Mouse (Mus musculus) regulatory T cell (primary cell): ENCODE results near the gene Trappc3.

Source experiments
- in situ Hi-C: fragments of 300-600 bp; cut with MboI, MseI; formaldehyde crosslinking; loops from one replicate; pipeline ENCODE4 v1.15.1; 2025; ENCODE audit warnings: high pct_unique_total_duplicates

Gene Trappc3

DNA sequence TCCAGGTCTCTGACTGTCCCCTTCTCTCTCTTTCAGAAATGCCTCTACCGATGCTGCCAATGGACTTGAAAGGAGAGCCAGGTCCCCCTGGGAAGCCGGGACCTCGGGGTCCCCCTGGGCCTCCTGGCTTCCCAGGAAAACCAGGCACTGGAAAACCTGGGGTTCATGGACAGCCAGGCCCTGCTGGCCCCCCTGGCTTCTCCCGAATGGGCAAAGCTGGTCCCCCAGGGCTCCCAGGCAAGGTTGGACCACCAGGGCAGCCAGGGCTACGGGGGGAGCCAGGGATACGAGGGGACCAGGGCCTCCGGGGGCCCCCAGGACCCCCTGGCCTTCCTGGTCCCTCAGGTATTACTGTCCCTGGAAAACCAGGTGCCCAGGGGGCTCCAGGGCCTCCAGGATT, 48.2 kb downstream of the Trappc3 start:
- in situ Hi-C loops: no loop called here

DNA sequence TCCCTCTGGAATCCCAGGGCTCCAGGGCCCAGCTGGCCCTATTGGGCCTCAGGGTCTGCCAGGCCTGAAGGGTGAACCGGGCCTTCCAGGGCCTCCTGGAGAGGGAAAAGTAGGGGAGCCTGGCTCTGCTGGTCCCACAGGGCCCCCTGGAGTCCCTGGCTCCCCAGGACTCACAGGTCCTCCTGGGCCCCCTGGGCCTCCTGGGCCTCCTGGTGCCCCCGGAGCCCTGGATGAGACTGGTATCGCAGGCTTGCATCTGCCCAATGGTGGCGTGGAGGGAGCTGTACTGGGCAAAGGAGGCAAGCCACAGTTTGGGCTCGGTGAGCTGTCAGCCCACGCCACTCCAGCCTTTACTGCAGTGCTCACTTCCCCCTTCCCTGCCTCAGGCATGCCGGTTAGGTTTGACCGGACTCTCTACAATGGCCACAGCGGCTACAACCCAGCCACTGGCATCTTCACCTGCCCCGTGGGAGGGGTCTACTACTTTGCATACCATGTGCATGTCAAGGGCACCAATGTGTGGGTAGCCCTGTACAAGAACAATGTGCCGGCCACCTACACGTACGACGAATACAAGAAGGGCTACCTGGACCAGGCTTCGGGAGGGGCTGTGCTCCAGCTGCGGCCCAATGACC, 49.6 kb downstream of the Trappc3 start:
- in situ Hi-C loops: no loop called here

DNA sequence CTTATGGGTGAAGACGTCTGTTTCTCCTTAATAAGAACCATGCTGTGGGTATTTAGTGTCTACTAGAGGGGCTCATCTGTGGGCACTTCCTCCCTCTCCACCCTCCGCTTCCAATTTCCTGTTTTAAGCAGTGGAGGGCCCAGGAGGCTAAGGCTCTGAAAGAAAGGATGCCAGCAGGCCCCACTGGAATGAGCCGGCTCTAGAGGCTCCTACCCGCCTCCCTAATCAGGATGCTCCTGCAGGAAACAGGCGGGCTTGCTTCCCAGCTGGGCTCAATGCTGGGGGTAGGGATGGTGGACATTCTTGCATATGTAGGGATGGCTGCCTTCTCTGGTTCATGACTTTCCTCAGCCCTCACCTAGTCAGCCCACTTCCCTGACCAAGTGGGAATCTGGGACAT, 51.1 kb downstream of the Trappc3 start:
- in situ Hi-C loops: no loop called here

DNA sequence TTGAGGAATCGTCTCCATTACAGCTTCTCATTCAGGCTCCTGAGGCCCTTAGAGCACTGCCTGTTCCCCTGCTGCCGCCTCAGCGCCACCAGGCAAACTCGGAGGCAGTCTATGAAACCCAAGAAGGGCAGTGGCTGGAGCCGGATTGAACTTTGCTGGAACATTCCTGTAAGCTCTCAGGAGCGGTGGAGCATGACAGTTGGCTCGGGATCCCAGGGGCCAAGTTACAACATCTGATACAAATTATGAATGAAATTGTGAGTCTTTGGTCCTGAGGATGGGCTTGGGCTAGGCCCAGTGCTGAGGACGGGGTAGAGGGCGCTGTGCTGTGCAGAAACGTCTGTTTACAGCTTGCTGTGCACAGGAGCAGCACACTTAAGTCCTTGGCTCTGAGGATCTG, 52.3 kb downstream of the Trappc3 start:
- in situ Hi-C loops: no loop called here

- in situ Hi-C loops: no loop called here
Observed at GRCm38 (mm10) chr4:126315931-126316330, 53.8 kb downstream of the Trappc3 start.

GRCm38 (mm10) chr4:126316443-126317040, 54.4 kb downstream of the Trappc3 start:
- in situ Hi-C loops: no loop called here

DNA sequence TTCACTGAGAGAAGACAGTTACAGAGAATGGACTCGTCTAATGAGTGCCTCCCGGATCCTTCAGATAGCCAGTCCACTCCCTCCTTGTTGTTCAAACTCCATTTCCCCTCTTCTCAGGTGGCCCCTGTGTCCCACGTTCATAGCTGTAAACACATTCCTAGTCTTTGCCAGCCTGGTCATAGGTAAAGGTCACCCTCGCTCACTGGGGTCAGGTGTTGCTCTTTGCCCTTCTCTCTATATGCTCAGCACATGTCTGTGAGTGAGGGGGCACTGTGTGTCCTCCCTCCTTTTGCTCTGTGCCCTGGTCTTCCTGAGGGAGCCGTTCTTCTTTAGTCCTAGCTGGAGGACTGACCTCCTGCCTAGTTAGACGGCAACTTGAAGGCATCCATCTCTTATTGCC, 57.7 kb downstream of the Trappc3 start:
- in situ Hi-C loops: no loop called here

- in situ Hi-C loops: no loop called here
Observed at GRCm38 (mm10) chr4:126321111-126321853, 59.2 kb downstream of the Trappc3 start, which contains the start of gene Adprhl2. Gene Adprhl2, minus strand, starts transcription at chr4:126321703.

GRCm38 (mm10) chr4:126321854-126322511, 59.9 kb downstream of the Trappc3 start:
- in situ Hi-C loops: no loop called here

DNA sequence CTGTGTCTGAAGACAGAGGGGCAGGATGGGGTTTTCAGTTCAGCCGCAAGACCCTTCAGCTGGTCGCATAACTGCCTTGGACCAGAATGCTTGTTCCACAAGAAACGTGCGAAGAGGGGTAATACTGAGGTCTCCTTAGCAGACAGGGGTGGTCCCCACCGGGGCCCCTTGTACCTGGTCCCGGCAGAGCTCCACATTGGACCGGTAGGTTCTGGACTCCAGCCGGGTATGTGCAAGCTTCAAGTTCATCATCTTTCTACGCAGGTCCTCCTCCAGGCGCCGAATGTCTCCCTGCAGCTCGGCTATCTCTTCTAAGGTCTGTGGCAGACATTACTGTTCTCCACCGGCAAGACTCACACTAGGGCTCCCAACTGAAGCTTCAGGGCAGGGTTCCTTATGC, 60.5 kb downstream of the Trappc3 start:
- in situ Hi-C loops: no loop called here

DNA sequence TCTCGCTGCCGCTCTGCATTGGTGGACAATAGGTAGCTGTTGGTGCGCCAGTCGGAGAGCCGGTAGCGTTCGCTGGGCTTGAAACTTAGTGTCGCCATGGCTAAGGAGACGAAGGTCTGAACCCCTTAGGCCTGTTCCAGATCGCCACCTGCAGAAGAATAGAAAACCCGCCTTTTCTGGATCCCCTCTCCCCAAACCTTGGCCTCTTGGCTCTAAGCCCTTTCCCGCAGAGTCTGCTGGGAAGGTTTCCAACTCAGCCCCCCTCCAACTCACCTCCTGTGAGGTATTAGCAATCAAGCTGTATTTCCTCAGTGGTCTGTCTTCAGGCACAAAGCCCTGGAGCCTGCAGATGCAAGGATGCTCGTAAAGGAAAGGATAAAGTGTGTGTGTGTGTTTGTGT, 62.7 kb downstream of the Trappc3 start:
- in situ Hi-C loops: no loop called here

GRCm38 (mm10) chr4:126325281-126325861, 63.2 kb downstream of the Trappc3 start, which contains the start of gene Tekt2:
Gene Tekt2, minus strand, starts transcription at chr4:126325688.
- in situ Hi-C loops: no loop called here
